Mouse (Mus musculus) kidney, adult 2 months (tissue): ENCODE measurements around the gene Purb. TPM values are rescaled to one million over a fixed set of nuclear protein-coding genes. Genes with fewer than 3 reads are reported as not detected.

Experiments
- DNase-seq: peaks from one replicate; pipeline ENCODE4 v3.0.0; 2021
- H3K27ac ChIP-seq: fragments of 200-500 bp; 2 replicates; pipeline ENCODE4 v1.5.1; 2012; ENCODE audit warnings: low read depth, low read length, control low read depth, inconsistent platforms; ENCODE audit not compliant: insufficient read depth
- H3K27me3 ChIP-seq: fragments of 200-500 bp; replicated peaks from 2 replicates; pipeline ENCODE4 v1.6.1; 2012; ENCODE audit warnings: mild to moderate bottlenecking, moderate library complexity, low read length, inconsistent platforms; ENCODE audit not compliant: control insufficient read depth, insufficient read depth
- H3K36me3 ChIP-seq: fragments of 200-500 bp; 2 replicates; pipeline ENCODE4 v1.6.1; 2012; ENCODE audit warnings: mild to moderate bottlenecking, moderate library complexity, low read length, inconsistent platforms; ENCODE audit not compliant: control insufficient read depth, insufficient read depth
- H3K4me1 ChIP-seq: fragments of 200-500 bp; 2 replicates; pipeline ENCODE4 v1.6.1; 2011; ENCODE audit warnings: low read length; ENCODE audit not compliant: control insufficient read depth, insufficient read depth
- H3K4me3 ChIP-seq: fragments of 200-500 bp; 2 replicates; pipeline ENCODE4 v1.5.1; 2011; ENCODE audit warnings: mild to moderate bottlenecking, low read depth, low read length, control low read depth; ENCODE audit not compliant: insufficient read depth
- CTCF ChIP-seq: fragments of 200-500 bp; conservative IDR thresholded peaks from 2 replicates; pipeline ENCODE4 v1.5.1; 2011; ENCODE audit warnings: low read depth, mild to moderate bottlenecking, control low read depth, low read length, moderate library complexity, mixed read lengths; ENCODE audit not compliant: insufficient read depth, insufficient read length
- POLR2A ChIP-seq: fragments of 200-500 bp; IDR thresholded peaks from one replicate; pipeline ENCODE4 v1.6.1; 2011; ENCODE audit warnings: low read depth, low read length, control low read depth
- whole genome bisulfite sequencing: fragments of 180-500 bp; shearing (Covaris S2); methylation state at CpG from one replicate; pipeline ENCODE4 v1.1.7; 2018; 5-methylcytosine and 5-hydroxymethylcytosine counted together
- polyA plus RNA-seq: library from polyadenylated mRNA; depleted of rRNA; stranded (reverse); fragments of >200 nt; gene quantifications from 2 replicates; pipeline ENCODE4 v1.2.3, GENCODE M21; 2012

Gene Purb
- polyA plus RNA-seq, 1 experiment: 7.6 TPM

DNA sequence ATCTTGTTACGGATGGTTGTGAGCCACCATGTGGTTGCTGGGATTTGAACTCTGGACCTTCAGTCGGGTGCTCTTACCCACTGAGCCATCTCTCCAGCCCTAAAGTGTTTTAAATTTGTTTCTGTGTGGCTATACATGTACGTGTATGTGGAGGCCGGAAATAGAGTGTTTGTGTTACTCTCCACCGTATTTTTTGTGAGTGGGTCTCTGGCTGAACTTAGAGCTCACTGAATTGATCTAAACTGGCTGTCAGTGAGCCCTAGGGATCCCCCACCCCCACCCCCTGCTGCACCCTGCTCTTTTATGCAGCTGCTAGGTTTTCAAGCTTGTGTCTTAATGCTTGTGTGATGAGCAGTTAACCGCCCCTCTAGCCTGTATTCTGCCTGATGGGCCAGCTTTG lies 1.2 kb upstream of the Purb start:
- Histone ChIP-seq H3K36me3 (peaks cover 2% of the 10 kb centered on the region; the same call in 1 of the 2 replicates), H3K4me3 (no peak overlapping the region), H3K27me3 (no peaks in the 10 kb centered on the region), H3K4me1 (peaks cover 5% of the 10 kb centered on the region; the same call in 1 of the 2 replicates), H3K27ac (no peak overlapping the region)
- WGBS: 67% methylated on average over 6 of the region's 6 CpGs
- TF ChIP-seq POLR2A (no peak), CTCF (no peak)
- no peak for DNase-seq

DNA sequence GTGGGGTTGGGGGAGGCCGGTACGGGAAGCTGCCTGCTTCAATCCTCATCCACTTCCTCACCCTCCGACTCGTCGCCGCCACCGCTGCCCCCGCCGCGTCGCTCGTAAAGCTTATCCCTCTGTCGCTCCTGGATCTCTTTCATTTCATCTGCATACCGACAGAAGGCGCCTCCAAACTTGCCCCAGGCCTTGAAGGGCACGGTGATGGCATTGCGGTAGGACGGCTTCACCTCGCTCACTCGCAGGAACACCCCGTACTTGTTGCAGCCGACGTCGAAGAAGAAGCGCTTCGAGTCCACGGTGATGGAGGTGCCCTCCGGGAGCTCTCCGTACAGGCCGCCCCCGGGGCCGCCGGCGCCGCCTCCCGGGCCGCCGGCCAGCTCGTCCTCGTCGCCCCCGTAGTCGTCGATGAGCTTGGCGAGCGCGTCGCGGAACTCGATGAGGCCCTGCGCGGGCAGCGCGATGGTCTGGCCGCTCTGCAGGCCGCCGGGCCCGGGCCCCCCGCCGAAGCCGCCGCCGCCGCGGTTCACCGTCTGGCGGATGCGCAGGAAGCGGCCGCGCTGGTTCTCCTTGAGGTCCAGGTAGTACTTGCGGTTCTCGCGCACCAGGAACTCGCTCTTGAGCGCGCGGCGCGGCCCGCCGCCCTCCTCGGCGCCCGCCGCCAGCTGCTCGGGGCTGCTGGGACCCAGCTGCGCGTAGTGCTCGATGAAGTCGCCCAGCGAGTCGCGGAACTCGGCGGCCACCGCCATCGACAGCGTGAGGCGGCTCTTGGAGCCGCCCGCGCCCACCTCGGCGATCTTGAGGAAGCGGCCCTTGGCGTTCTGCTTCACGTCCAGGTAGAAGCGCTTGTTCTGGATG lies 614 bp downstream of the Purb start:
- WGBS: under 1% methylated on average over 109 of the region's 109 CpGs
- TF ChIP-seq CTCF: no peak
- no peak for TF ChIP-seq POLR2A
- DNase-seq: peak; percentile 65
- peaks cover 13% of the 10 kb centered on the region; the same call in 1 of the 2 replicates for H3K4me1 ChIP-seq
- H3K4me3 ChIP-seq: peak overlapping the region; percentile 65
- H3K27ac ChIP-seq: peak overlapping the region; percentile 88
- H3K27me3 ChIP-seq: no peaks in the 10 kb centered on the region
- H3K36me3 ChIP-seq: peaks cover 2% of the 10 kb centered on the region; the same call in 1 of the 2 replicates

DNA sequence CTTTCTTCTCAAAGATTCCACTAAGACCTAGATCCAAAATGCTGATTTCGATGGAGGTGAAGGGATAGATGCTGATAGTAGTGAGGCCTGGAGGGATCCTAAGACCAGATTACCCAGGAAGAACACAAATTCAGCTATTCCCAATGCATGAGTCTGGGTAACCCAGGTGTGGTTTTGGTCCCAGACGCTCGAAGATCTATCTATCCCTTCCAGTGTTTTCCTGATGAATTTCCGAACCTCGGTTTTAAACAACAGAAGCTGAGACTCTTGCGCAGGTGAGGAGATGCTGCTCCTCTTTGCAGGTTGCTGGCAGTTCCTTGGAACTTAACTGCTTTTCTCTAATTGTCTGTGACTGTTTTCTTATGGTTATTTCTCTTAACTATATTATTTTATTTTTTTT lies 1.3 kb downstream of the Purb start:
- WGBS: 17% methylated on average over 6 of the region's 6 CpGs
- Histone ChIP-seq H3K27ac (no peak overlapping the region), H3K27me3 (no peaks in the 10 kb centered on the region), H3K4me3 (peak overlapping the region; percentile 65), H3K36me3 (peaks cover 2% of the 10 kb centered on the region; the same call in 1 of the 2 replicates), H3K4me1 (peaks cover 13% of the 10 kb centered on the region; the same call in 1 of the 2 replicates)
- TF ChIP-seq CTCF (no peak), POLR2A (no peak)
- DNase-seq: no peak

DNA sequence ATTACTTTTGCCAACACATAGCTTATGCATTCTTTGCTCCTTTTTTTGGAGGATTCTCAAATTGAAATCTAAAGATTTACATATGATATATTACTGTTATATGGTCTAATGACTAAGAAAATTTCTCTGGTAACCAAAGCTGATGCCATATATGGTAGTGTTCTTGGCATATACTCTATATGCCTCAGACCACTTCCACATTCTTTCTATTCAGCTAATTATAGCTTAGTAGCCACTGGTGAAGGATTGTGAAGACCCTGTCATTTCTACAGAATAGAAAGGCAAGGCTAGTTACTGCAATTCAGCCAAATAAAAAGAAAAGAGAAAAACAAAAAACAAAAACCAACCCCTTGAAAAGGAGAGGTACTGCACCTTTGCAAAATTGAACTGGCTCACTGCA lies 3.6 kb downstream of the Purb start:
- Histone ChIP-seq H3K27me3 (no peaks in the 10 kb centered on the region), H3K4me1 (peaks cover 23% of the 10 kb centered on the region; the same call in 1 of the 2 replicates), H3K4me3 (no peak overlapping the region), H3K36me3 (peaks cover 2% of the 10 kb centered on the region; the same call in 1 of the 2 replicates), H3K27ac (no peak overlapping the region)
- TF ChIP-seq POLR2A (no peak), CTCF (no peak)
- DNase-seq: no peak

DNA sequence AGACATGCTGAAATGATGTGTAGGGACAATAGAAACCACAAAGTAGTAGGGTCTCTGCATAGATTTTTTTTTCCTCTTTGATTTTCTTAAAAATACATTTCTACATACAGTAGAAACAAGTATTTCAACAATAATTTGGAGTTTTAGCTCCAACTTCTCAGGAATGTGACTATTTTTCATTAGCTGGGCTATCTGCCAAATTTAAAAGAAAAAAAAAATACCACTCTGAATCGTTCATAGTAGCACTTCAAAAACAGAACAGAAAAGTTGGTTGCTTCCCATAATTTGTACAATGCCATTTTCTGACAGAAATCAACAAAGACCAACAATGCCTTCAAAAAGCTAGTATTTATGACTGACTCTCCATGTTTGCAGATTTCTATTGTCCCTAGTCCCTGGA lies 4.2 kb downstream of the Purb start:
- Histone ChIP-seq H3K4me1 (peaks cover 23% of the 10 kb centered on the region; the same call in 1 of the 2 replicates), H3K27ac (no peak overlapping the region), H3K4me3 (no peak overlapping the region), H3K36me3 (peaks cover 2% of the 10 kb centered on the region; the same call in 1 of the 2 replicates), H3K27me3 (no peaks in the 10 kb centered on the region)
- 2% methylated on average over 1 of the region's 1 CpGs for WGBS
- no peak for TF ChIP-seq POLR2A
- no peak for TF ChIP-seq CTCF
- no peak for DNase-seq

DNA sequence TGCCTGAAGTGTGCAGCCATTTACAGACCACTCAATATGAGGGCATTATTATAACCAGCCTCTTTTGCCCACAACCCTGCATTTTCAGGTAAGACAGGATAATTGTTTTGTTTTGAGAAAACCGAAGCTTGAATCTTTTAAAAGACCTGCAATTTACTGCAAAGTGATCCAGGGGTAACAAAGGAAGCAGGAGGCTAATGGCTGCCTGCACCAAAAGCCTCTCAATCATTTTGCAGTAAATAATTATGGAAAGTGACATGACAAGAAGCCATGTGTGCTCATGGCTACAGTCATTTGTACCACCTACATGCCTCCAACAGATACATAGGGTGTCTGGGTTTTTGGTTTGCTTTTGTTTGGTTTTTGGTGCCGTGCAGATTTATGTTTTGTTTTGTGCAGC lies 4.7 kb downstream of the Purb start:
- DNase-seq: no peak
- Histone ChIP-seq H3K27ac (peak overlapping the region; percentile 23; the same call in 1 of the 2 replicates), H3K4me1 (peaks cover 23% of the 10 kb centered on the region; the same call in 1 of the 2 replicates), H3K4me3 (no peak overlapping the region), H3K36me3 (peaks cover 2% of the 10 kb centered on the region; the same call in 1 of the 2 replicates), H3K27me3 (no peaks in the 10 kb centered on the region)
- TF ChIP-seq POLR2A (no peak), CTCF (no peak)
- WGBS: 41% methylated on average over 2 of the region's 2 CpGs

DNA sequence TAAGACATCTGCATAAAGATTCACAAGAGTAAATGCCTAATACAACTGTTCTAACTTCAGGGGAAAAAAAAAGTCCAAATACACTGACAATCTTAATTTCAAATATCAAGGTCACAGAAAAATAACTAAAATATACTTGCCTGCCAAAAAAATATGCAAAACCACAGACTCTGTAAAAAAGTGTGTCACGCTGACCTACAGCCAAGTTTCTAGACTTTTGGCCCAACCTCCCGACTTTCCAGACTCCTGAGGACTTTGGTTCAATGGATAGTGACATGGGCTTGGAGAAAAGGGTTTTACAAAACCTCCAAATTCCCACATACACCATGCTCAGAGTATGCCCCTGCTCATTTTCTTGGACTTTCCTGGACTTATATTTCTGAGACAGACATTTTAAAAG lies 7.2 kb downstream of the Purb start:
- Histone ChIP-seq H3K4me3 (no peak overlapping the region), H3K4me1 (peaks cover 18% of the 10 kb centered on the region; the same call in 1 of the 2 replicates), H3K36me3 (no peaks in the 10 kb centered on the region; the same call in 1 of the 2 replicates), H3K27ac (no peak overlapping the region), H3K27me3 (no peaks in the 10 kb centered on the region)
- no peak for TF ChIP-seq CTCF
- TF ChIP-seq POLR2A: no peak
- peak; percentile 63 for DNase-seq
- 15% methylated on average over 2 of the region's 2 CpGs for WGBS
